Mouse (Mus musculus): Measurements from ENCODE around the gene Prpf4.
A peak's percentile ranks its signal among the peaks of the same experiment; 100 is the strongest.

Prpf4 gene

GRCm38 (mm10) chr4:62437871-62438270 lies 29.3 kb downstream of the Prpf4 start:
- no peak for DNase-seq

GRCm38 (mm10) chr4:62439793-62440192 lies 31.2 kb downstream of the Prpf4 start:
- DNase-seq = no peak

DNA sequence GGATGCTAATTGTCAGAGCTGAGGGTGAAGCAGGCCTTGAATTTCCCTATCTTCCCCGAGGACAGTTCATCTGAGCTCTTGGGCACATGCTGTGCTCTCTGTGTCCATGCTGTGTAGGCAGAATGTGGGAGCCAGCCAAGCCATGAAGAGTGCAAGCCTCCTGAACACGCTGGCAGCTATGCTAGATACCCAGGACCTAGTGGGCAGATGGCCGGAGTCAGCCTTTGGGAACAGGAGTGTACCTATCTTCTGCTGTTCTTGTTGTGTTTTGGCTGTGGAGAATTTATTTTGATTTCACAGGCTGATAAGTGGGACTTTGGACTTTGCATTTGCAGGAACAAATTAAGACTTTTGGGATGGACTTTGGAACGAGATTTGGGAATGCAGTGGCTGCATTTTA lies 31.9 kb downstream of the Prpf4 start:
- DNase-seq = no peak

DNA sequence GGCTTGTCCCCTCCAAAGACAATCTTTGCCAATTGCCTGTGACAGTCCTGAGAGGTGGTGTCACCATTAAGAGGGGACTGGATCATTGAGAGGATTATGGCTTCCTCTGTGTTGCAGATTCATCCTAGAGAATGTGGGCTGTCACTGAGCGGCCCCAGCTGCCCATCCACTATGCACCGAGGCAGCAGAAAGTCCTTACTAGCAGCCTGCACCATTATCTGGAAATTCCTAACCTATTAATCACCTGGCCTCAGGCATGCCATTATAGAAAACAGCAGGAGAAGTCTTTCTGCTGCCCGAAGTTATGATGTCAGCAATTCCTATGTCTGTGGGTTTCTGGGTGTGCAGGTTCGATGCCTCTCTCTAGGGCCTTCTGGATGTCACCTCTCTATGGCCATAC lies 32.4 kb downstream of the Prpf4 start:
- DNase-seq = no peak

DNA sequence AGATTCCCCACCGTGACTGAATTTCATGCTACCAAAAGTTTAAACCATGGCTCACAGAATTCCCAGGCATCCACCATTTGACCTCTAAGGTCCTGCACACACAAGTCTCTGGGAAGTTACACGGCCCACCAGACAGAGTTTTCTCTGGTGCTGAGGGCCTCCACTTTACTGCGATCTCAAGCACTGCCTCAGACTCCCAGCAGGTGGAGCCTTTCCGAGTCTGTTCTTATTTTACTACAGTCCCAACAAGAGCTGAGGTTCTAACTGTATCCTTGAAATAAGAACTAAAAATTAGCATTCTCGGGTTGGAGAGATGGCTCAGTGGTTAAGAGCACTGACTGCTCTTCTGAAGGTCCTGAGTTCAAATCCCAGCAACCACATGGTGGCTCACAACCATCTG lies 46.4 kb downstream of the Prpf4 start:
- peak; percentile 35 for DNase-seq

GRCm38 (mm10) chr4:62459081-62459480 lies 50.5 kb downstream of the Prpf4 start:
- DNase-seq = peak; percentile 29

GRCm38 (mm10) chr4:62460348-62460747 lies 51.8 kb downstream of the Prpf4 start:
- DNase-seq = no peak

- DNase-seq = no peak
Observed at GRCm38 (mm10) chr4:62463124-62463523, 54.5 kb downstream of the Prpf4 start.

GRCm38 (mm10) chr4:62468158-62468557 lies 59.6 kb downstream of the Prpf4 start:
- DNase-seq = no peak

- peak; percentile 83 for DNase-seq
Observed at GRCm38 (mm10) chr4:62470598-62471051, 62.0 kb downstream of the Prpf4 start, which contains the start of gene Wdr31. Wdr31 (minus strand) TSS chr4:62470896.

DNA sequence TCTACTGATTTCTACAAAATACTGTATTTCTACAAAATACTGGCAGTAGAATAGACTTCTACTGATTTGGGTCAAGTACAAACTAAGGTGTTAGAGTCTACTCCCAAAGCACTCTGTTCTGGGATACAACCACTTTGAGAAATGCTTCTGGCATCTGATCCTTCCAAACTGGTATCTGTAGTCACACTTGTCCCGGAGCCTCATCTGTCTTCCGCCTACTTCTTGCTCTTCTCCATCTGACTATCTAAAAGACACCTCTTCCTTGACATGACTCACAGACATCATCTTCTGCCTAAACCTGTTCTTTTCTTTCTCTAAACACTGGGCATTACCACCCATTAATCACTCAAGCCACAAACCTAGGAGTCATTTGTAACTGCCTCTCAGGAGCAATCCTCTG lies 63.5 kb downstream of the Prpf4 start:
- DNase-seq = no peak

GRCm38 (mm10) chr4:62475131-62475530 lies 66.5 kb downstream of the Prpf4 start:
- no peak for DNase-seq

DNA sequence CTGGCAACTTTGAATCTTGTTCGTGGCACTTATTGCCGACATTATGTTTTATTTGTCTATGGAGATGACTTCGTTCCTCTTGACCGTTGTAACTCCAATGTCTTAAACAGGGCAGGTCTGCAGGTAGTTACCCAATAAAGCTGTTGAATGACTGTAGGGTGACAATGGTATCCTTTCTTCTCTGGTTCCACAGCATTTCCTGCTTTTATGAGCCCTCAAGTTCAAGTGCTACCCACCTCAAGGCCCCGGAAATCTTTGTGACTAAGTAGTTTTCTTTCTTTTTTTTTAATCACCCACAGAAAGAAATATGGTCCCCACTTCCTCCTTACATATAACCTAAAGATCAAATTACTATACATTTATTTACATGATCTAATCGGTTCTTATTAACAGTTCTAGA lies 67.2 kb downstream of the Prpf4 start:
- DNase-seq = no peak
